Mouse (Mus musculus): ENCODE data around the gene Il24.
A peak's percentile ranks its signal among the peaks of the same experiment; 100 is the strongest.

Il24 gene

DNA sequence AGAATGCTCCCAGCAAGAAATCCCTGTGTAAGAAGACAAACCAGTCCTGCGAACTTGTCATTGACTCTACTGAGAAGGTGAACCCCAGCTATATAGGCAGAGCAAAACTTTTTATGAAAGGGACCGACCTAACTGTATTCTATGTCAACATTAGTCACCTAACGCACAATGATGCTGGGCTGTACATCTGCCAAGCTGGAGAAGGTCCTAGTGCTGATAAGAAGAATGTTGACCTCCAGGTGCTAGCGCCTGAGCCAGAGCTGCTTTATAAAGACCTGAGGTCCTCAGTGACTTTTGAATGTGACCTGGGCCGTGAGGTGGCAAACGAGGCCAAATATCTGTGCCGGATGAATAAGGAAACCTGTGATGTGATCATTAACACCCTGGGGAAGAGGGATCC, 42.7 kb downstream of the Il24 start:
- no peak overlapping the region for H3K4me3 ChIP-seq (replicated peaks; ENCODE audit: low read length)
- peaks cover 13% of the 10 kb centered on the region for H3K27me3 ChIP-seq (ENCODE audit: insufficient read depth, low read length)
- no peaks in the 10 kb centered on the region for H3K4me1 ChIP-seq (replicated peaks; ENCODE audit: low read depth, low read length)
- no peak for TF ChIP-seq POU5F1 (IDR thresholded peaks at IDR 0.05; ENCODE audit: borderline replicate concordance, low read length)
- TF ChIP-seq NANOG (IDR thresholded peaks at IDR 0.05; ENCODE audit: borderline replicate concordance, low read length): no peak
- TF ChIP-seq CTCF (conservative IDR thresholded peaks at IDR 0.05; ENCODE audit: low read length): no peak
- no peaks in the 10 kb centered on the region for H3K9me3 ChIP-seq (ENCODE audit: low read length)
- H3K36me3 ChIP-seq (ENCODE audit: insufficient read depth, low read length): no peaks in the 10 kb centered on the region

DNA sequence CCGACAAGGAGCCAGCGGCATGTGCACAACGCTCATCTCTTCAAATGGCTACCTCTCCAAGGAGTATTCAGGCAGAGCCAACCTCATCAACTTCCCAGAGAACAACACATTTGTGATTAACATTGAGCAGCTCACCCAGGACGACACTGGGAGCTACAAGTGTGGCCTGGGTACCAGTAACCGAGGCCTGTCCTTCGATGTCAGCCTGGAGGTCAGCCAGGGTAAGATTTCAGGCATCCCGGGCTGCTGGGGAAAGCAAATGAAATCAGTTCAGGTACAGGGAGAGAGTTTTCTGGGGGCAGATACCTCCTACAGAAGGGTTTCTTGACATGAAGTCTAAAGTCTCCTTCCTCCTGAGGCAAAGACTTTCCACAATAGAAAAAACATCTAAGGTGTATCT, 45.6 kb downstream of the Il24 start:
- H3K27me3 ChIP-seq (ENCODE audit: insufficient read depth, low read length): 0 out of 2 replicates have a peak, but pooled peaks cover 4% of the 10 kb centered on the region
- TF ChIP-seq NANOG (IDR thresholded peaks at IDR 0.05; ENCODE audit: borderline replicate concordance, low read length) (no peak), POU5F1 (IDR thresholded peaks at IDR 0.05; ENCODE audit: borderline replicate concordance, low read length) (no peak), CTCF (conservative IDR thresholded peaks at IDR 0.05; ENCODE audit: low read length) (no peak)

DNA sequence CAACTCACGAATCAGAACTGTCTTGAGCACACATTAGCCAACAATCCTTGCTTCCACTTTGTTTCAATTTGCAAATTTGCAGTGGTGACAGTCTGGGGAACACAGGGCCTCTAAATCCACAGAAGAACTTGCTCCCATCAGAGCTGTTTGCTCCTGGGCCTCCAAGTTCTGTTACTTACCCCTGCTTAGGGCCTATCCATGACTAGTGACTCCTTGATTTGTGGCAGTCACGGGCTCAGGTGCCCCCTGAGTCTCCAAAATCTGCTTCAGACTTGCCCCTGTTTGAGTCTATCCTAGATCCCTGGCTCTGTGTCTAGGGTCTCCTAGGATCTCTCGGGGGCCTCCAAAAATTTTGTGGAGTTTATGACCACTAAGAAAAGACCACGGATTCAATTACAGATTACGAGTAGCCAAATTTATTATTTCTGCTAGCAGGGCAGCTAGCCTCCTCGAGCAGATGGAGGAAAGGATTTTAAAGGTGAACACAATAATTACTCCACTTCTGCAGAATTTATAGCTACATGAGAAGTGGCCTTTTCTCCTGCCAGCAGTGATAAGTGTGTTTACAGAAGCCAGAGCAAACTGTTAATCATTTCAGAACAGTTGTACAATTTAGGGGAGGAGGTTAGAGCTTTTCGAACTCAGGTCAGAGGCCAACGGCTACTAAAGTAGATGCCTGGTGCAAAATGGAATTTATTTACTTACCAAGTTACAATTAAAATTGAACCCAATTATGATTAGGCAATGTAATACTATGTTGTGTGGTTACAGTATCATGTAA, 46.5 kb downstream of the Il24 start:
- Histone ChIP-seq H3K9me3 (ENCODE audit: low read length) (peaks cover 21% of the 10 kb centered on the region), H3K36me3 (ENCODE audit: insufficient read depth, low read length) (no peaks in the 10 kb centered on the region), H3K4me3 (replicated peaks; ENCODE audit: low read length) (no peak overlapping the region), H3K4me1 (replicated peaks; ENCODE audit: low read depth, low read length) (no peaks in the 10 kb centered on the region), H3K27me3 (ENCODE audit: insufficient read depth, low read length) (0 out of 2 replicates have a peak, but pooled peaks cover 4% of the 10 kb centered on the region)
- no peak for TF ChIP-seq POU5F1 (IDR thresholded peaks at IDR 0.05; ENCODE audit: borderline replicate concordance, low read length)
- TF ChIP-seq CTCF (conservative IDR thresholded peaks at IDR 0.05; ENCODE audit: low read length): no peak
- TF ChIP-seq NANOG (IDR thresholded peaks at IDR 0.05; ENCODE audit: borderline replicate concordance, low read length): no peak

More for the DNA sequence above, 45.6 kb downstream of the Il24 start:
- Histone ChIP-seq H3K36me3 (ENCODE audit: insufficient read depth, low read length) (no peaks in the 10 kb centered on the region), H3K9me3 (ENCODE audit: low read length) (peaks cover 21% of the 10 kb centered on the region), H3K4me1 (replicated peaks; ENCODE audit: low read depth, low read length) (no peaks in the 10 kb centered on the region), H3K4me3 (replicated peaks; ENCODE audit: low read length) (no peak overlapping the region)

DNA sequence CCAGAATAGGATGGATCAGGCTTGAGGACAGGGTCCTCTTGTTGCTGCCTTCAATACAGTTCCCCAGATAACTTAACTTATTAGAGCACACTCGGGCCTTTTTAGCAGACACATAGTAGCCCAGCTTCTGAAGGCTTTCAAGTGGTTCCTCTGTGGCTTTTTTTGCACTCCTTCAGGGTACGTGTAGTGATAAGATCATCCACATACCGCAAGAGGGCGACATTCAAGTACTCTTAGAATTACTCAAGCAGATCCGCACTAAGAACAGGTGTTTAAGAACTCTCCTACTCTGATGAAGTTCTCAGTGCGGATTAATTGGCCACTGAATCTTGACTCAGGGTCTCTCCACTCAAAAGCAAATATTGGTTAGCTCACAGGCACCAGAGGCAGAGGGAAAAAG, 49.0 kb downstream of the Il24 start:
- TF ChIP-seq NANOG (IDR thresholded peaks at IDR 0.05; ENCODE audit: borderline replicate concordance, low read length): no peak
- peak; percentile 19; the same call in 1 of the 2 replicates for TF ChIP-seq CTCF (conservative IDR thresholded peaks at IDR 0.05; ENCODE audit: low read length)
- Histone ChIP-seq H3K36me3 (ENCODE audit: insufficient read depth, low read length) (no peaks in the 10 kb centered on the region), H3K4me1 (replicated peaks; ENCODE audit: low read depth, low read length) (no peaks in the 10 kb centered on the region), H3K9me3 (ENCODE audit: low read length) (peaks cover 21% of the 10 kb centered on the region), H3K4me3 (replicated peaks; ENCODE audit: low read length) (no peak overlapping the region), H3K27me3 (ENCODE audit: insufficient read depth, low read length) (0 out of 2 replicates have a peak, but pooled peaks cover 4% of the 10 kb centered on the region)

DNA sequence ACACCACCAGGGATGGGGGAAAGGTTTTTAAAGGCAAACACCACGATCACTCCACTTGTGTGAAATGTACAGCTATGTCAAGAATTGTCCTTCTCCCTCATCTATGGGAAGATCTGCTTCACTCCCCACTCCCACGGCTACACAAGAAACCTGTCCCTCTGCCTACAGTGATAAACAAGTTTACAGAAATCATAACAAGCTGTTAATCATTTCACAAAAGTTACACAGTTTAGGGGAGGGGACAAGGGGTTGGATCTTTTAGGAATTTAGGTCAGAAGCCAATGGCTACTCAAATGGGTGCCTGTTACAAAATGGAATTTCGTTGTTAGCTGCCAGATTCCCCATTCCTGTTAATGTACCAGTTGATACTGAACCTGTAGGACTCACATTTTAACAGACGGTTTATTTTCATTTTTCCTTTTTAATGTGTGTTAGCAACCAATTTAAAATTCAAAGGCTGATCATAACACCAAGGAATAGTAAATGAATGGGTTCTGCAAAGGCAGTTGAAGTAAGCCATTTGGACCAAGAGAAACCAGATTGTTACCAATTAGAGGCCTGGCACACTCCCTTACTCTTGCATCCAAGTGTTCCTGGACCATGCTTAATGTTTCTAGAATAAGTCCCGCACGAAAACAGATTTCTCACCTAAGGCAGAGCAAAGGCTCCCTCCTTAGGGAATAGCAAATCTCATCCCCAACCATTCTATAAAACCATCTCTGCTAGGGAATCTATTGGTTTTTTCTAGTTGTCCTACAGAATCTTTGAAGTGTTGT, 51.9 kb downstream of the Il24 start:
- no peaks in the 10 kb centered on the region for H3K27me3 ChIP-seq (ENCODE audit: insufficient read depth, low read length)
- H3K9me3 ChIP-seq (ENCODE audit: low read length): peaks cover 21% of the 10 kb centered on the region
- H3K36me3 ChIP-seq (ENCODE audit: insufficient read depth, low read length): no peaks in the 10 kb centered on the region
- TF ChIP-seq CTCF (conservative IDR thresholded peaks at IDR 0.05; ENCODE audit: low read length) (no peak), POU5F1 (IDR thresholded peaks at IDR 0.05; ENCODE audit: borderline replicate concordance, low read length) (no peak), NANOG (IDR thresholded peaks at IDR 0.05; ENCODE audit: borderline replicate concordance, low read length) (no peak)
- no peak overlapping the region for H3K4me3 ChIP-seq (replicated peaks; ENCODE audit: low read length)
- H3K4me1 ChIP-seq (replicated peaks; ENCODE audit: low read depth, low read length): no peaks in the 10 kb centered on the region

DNA sequence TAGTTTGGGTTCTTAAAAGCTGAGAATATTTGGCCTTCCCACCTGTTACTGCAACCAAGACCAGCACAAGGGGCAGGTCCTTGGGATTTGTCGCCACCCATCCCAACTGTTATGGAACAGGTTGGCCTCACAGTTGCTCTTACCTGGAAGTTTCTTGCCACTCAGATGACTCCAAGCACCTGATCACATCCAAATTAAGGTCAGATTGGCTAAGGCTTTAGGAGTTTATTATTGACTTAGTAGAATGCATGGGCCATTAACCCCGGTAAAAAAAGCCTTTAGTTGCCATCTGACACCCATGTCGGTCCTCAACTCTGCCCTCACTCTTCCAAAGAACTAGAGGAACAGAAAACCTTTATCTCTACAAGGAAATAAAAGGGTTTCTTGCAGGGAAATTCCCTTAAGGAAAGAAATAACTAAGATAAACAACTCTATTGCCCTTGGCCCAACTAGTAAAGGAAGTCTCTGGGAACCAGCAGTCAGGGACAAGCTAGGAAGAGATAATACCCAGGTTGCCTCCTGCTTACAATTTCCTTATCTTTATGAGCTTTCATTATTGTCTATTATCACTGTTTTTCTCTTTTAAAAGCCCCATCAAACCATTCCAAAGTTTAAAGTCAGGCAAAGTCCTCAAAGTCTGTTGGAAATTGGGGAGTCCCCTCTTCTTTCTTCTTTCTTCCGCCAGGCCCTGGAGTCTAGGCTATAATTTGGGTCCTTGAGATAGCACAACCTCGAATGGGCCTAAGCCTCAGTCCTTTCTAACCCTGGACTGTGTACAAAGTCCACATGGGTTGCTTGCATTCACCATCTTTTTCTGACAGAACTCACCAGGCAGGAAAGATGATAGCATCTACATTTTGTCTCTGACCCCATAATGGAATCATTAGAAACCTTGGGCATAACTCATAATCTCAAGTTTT, 54.8 kb downstream of the Il24 start:
- TF ChIP-seq POU5F1 (IDR thresholded peaks at IDR 0.05; ENCODE audit: borderline replicate concordance, low read length) (no peak), CTCF (conservative IDR thresholded peaks at IDR 0.05; ENCODE audit: low read length) (no peak), NANOG (IDR thresholded peaks at IDR 0.05; ENCODE audit: borderline replicate concordance, low read length) (no peak)
- Histone ChIP-seq H3K4me3 (replicated peaks; ENCODE audit: low read length) (no peak overlapping the region), H3K36me3 (ENCODE audit: insufficient read depth, low read length) (no peaks in the 10 kb centered on the region)

More for the DNA sequence above, 54.8 kb downstream of the Il24 start:
- Histone ChIP-seq H3K27me3 (ENCODE audit: insufficient read depth, low read length) (no peaks in the 10 kb centered on the region), H3K4me1 (replicated peaks; ENCODE audit: low read depth, low read length) (no peaks in the 10 kb centered on the region), H3K9me3 (ENCODE audit: low read length) (peaks cover 7% of the 10 kb centered on the region)

Measured in E14TG2a.4 (cell line).